Mouse (Mus musculus): ENCODE results near the gene Apbb1.

Gene Apbb1

GRCm38 (mm10) chr7:105524222-105524621 lies 57.2 kb downstream of the Apbb1 start:
- in situ Hi-C loops (cut with MboI, MseI): no loop called here

GRCm38 (mm10) chr7:105520201-105520600 lies 61.3 kb downstream of the Apbb1 start:
- in situ Hi-C loops (cut with MboI, MseI): no loop called here

- in situ Hi-C loops (cut with MboI, MseI): loop anchor here (10.0 kb wide), 1 partner anchor 265 kb away; no protein-coding TSS in a partner anchor
Observed at GRCm38 (mm10) chr7:105519771-105520170, 61.7 kb downstream of the Apbb1 start.

- in situ Hi-C loops (cut with MboI, MseI): loop anchor here (10.0 kb wide), 1 partner anchor 265 kb away; no protein-coding TSS in a partner anchor
Observed at GRCm38 (mm10) chr7:105519336-105519735, 62.1 kb downstream of the Apbb1 start.

- in situ Hi-C loops (cut with MboI, MseI): loop anchor here (10.0 kb wide), 1 partner anchor 262 kb away; no protein-coding TSS in a partner anchor
Observed at GRCm38 (mm10) chr7:105516669-105517360, 64.6 kb downstream of the Apbb1 start.

- in situ Hi-C loops (cut with MboI, MseI): loop anchor here (10.0 kb wide), 1 partner anchor 260 kb away; no protein-coding TSS in a partner anchor
Observed at GRCm38 (mm10) chr7:105515178-105515577, 66.3 kb downstream of the Apbb1 start.

GRCm38 (mm10) chr7:105514561-105514960 lies 66.9 kb downstream of the Apbb1 start:
- in situ Hi-C loops (cut with MboI, MseI): loop anchor here (10.0 kb wide), 1 partner anchor 260 kb away; no protein-coding TSS in a partner anchor

GRCm38 (mm10) chr7:105513845-105514291 lies 67.6 kb downstream of the Apbb1 start:
- in situ Hi-C loops (cut with MboI, MseI): loop anchor here (10.0 kb wide), 1 partner anchor 259 kb away; no protein-coding TSS in a partner anchor

GRCm38 (mm10) chr7:105510143-105510542 lies 71.3 kb downstream of the Apbb1 start:
- in situ Hi-C loops (cut with MboI, MseI): loop anchor here (10.0 kb wide), 1 partner anchor 255 kb away; no protein-coding TSS in a partner anchor
